Mouse (Mus musculus) myocyte (in vitro differentiated cells): ENCODE results near the gene Nphp3. TPM values are rescaled to one million over a fixed set of nuclear protein-coding genes. Genes with fewer than 3 reads are reported as not detected.

Experiments
- H3K27me3 ChIP-seq: one replicate; pipeline ENCODE4 v1.6.1; 2011; ENCODE audit not compliant: control insufficient read depth, insufficient read depth, insufficient read length
- H3K36me3 ChIP-seq: one replicate; pipeline ENCODE4 v1.6.1; 2011; ENCODE audit not compliant: control insufficient read depth, insufficient read depth
- H3K4me2 ChIP-seq: one replicate; pipeline ENCODE4 v1.6.1; 2011; ENCODE audit warnings: low read depth, control low read depth
- H3K4me3 ChIP-seq: one replicate; pipeline ENCODE4 v1.5.1; 2011; ENCODE audit warnings: mild to moderate bottlenecking, control low read depth, moderate library complexity
- H3K79me2 ChIP-seq: one replicate; pipeline ENCODE4 v1.6.1; 2011; ENCODE audit not compliant: control insufficient read depth, insufficient read depth
- H3ac ChIP-seq: one replicate; pipeline ENCODE4 v1.6.1; 2011; ENCODE audit not compliant: control insufficient read depth, insufficient read length
- CEBPB ChIP-seq: IDR thresholded peaks from 2 replicates; pipeline ENCODE4 v1.6.1; 2011; ENCODE audit warnings: mild to moderate bottlenecking, moderate library complexity; ENCODE audit not compliant: poor library complexity, insufficient read depth, severe bottlenecking
- E2F4 ChIP-seq: IDR thresholded peaks from one replicate; pipeline ENCODE4 v1.6.1; 2011; ENCODE audit warnings: mild to moderate bottlenecking, control low read depth, moderate library complexity; ENCODE audit not compliant: insufficient read depth
- MAX ChIP-seq: IDR thresholded peaks from one replicate; pipeline ENCODE4 v1.6.1; 2011; ENCODE audit warnings: low read depth, mild to moderate bottlenecking, control low read depth
- MYOD1 ChIP-seq, 3 experiments: IDR thresholded peaks; one replicate each; pipeline ENCODE4 v1.6.1; 2011; ENCODE audit warnings: control low read depth in 2 of 3, low read depth in 2 of 3, mild to moderate bottlenecking in 2 of 3, moderate library complexity in 1 of 3; ENCODE audit not compliant: insufficient read length in 2 of 3, control insufficient read depth in 1 of 3
- MYOG ChIP-seq, 3 experiments: IDR thresholded peaks; one replicate each; pipeline ENCODE4 v1.6.1; 2011; ENCODE audit warnings: control low read depth in 2 of 3, low read depth in 2 of 3, mild to moderate bottlenecking in 2 of 3; ENCODE audit not compliant: insufficient read length in 2 of 3, control insufficient read depth in 1 of 3, insufficient read depth in 1 of 3
- POLR2A ChIP-seq: IDR thresholded peaks from one replicate; pipeline ENCODE4 v1.6.1; 2011; ENCODE audit warnings: low read depth, mild to moderate bottlenecking, control low read depth, moderate library complexity; ENCODE audit not compliant: insufficient read length
- POLR2AphosphoS2 ChIP-seq: IDR thresholded peaks from one replicate; pipeline ENCODE4 v1.6.1; 2011; ENCODE audit warnings: low read depth, control low read depth; ENCODE audit not compliant: insufficient read length
- REST ChIP-seq: IDR thresholded peaks from one replicate; pipeline ENCODE4 v1.6.1; 2011; ENCODE audit warnings: mild to moderate bottlenecking, control low read depth, moderate library complexity; ENCODE audit not compliant: insufficient read depth, insufficient read length
- SRF ChIP-seq: IDR thresholded peaks from one replicate; pipeline ENCODE4 v1.6.1; 2011; ENCODE audit warnings: low read depth; ENCODE audit not compliant: control insufficient read depth, insufficient read length
- TCF12 ChIP-seq: IDR thresholded peaks from one replicate; pipeline ENCODE4 v1.6.1; 2011; ENCODE audit warnings: mild to moderate bottlenecking, control low read depth; ENCODE audit not compliant: poor library complexity, insufficient read depth, severe bottlenecking
- TCF3 ChIP-seq: IDR thresholded peaks from one replicate; pipeline ENCODE4 v1.6.1; 2011; ENCODE audit warnings: low read depth, control low read depth; ENCODE audit not compliant: insufficient read length
- USF1 ChIP-seq: IDR thresholded peaks from one replicate; pipeline ENCODE4 v1.6.1; 2011; ENCODE audit warnings: low read depth, mild to moderate bottlenecking, control low read depth, moderate library complexity
- polyA plus RNA-seq: library from polyadenylated mRNA; unstranded; fragments of >200 nt; fragmentation: generic; extraction: Trizol; gene quantifications from one replicate; pipeline ENCODE4 v1.2.1, GENCODE M21; 2012; ENCODE audit warnings: missing spikeins

The Nphp3 gene
- polyA plus RNA-seq, 1 experiment = 1.1 TPM

GRCm38 (mm10) chr9:104040362-104040761, 38.0 kb downstream of the Nphp3 start, which contains the start of gene Gm28305:
Gm28305 (plus strand) TSS chr9:104040662.
- no peak for TF ChIP-seq CEBPB
- TF ChIP-seq E2F4 = no peak
- no peak for TF ChIP-seq TCF12
- no peak for TF ChIP-seq MYOD1 (IDR thresholded peaks at IDR 0.05; ENCODE audit: control insufficient read depth in 1 of 3, insufficient read length in 2 of 3, low read depth in 2 of 3)
- Histone ChIP-seq H3K4me2 (no peak within 1 kb of the TSS), H3K79me2 (no peaks in the 10 kb centered on the region), H3K27me3 (no peaks in the 10 kb centered on the region), H3ac (no peak within 1 kb of the TSS), H3K36me3 (no peaks in the 10 kb centered on the region), H3K4me3 (no peak within 1 kb of the TSS)

- TF ChIP-seq POLR2A = no peak
- TF ChIP-seq SRF = no peak
- no peak for TF ChIP-seq MYOD1 (IDR thresholded peaks at IDR 0.05; ENCODE audit: control insufficient read depth in 1 of 3, insufficient read length in 2 of 3, low read depth in 2 of 3)
- no peak for TF ChIP-seq MYOG (IDR thresholded peaks at IDR 0.05; ENCODE audit: control insufficient read depth in 1 of 3, insufficient read depth in 1 of 3, insufficient read length in 2 of 3, low read depth in 2 of 3)
- TF ChIP-seq USF1 = no peak
- TF ChIP-seq CEBPB = no peak
- no peak for TF ChIP-seq MAX
- H3K79me2 ChIP-seq = no peaks in the 10 kb centered on the region
- H3K36me3 ChIP-seq = peaks cover 8% of the 10 kb centered on the region
- H3K4me3 ChIP-seq = no peak overlapping the region
- no peak overlapping the region for H3K4me2 ChIP-seq
- no peaks in the 10 kb centered on the region for H3K27me3 ChIP-seq
- no peak overlapping the region for H3ac ChIP-seq
Observed at GRCm38 (mm10) chr9:104043676-104044075, 41.3 kb downstream of the Nphp3 start.

GRCm38 (mm10) chr9:104051028-104051427, 48.7 kb downstream of the Nphp3 start:
- Histone ChIP-seq H3K36me3 (peaks cover 56% of the 10 kb centered on the region), H3K4me2 (no peak overlapping the region), H3K27me3 (no peaks in the 10 kb centered on the region), H3K79me2 (no peaks in the 10 kb centered on the region), H3K4me3 (no peak overlapping the region), H3ac (no peak overlapping the region)
- TF ChIP-seq POLR2A = no peak
- peak in 2 of 3 experiments; percentile 30 to 63 for TF ChIP-seq MYOD1 (IDR thresholded peaks at IDR 0.05; ENCODE audit: control insufficient read depth in 1 of 3, insufficient read length in 2 of 3, low read depth in 2 of 3)

GRCm38 (mm10) chr9:104062430-104063243, 60.3 kb downstream of the Nphp3 start, which contains the start of gene Uba5:
Uba5 (minus strand) TSS chr9:104063134.
- H3K79me2 ChIP-seq = peaks cover 16% of the 10 kb centered on the region
- H3K4me2 ChIP-seq = peak within 1 kb of the TSS; percentile 95
- peak within 1 kb of the TSS; percentile 68 for H3K4me3 ChIP-seq
- no peak for TF ChIP-seq MYOD1 (IDR thresholded peaks at IDR 0.05; ENCODE audit: control insufficient read depth in 1 of 3, insufficient read length in 2 of 3, low read depth in 2 of 3)
- peak; percentile 72 for TF ChIP-seq POLR2A
- TF ChIP-seq MAX = no peak
- TF ChIP-seq TCF12 = no peak
- no peak for TF ChIP-seq MYOG (IDR thresholded peaks at IDR 0.05; ENCODE audit: control insufficient read depth in 1 of 3, insufficient read depth in 1 of 3, insufficient read length in 2 of 3, low read depth in 2 of 3)
- TF ChIP-seq USF1 = no peak
- peak; percentile 63 for TF ChIP-seq POLR2AphosphoS2
- TF ChIP-seq E2F4 = no peak
- no peak for TF ChIP-seq TCF3
- no peak for TF ChIP-seq REST
- no peak for TF ChIP-seq CEBPB
- no peak for TF ChIP-seq SRF
- H3K27me3 ChIP-seq = no peaks in the 10 kb centered on the region
- H3ac ChIP-seq = peak within 1 kb of the TSS; percentile 76
- H3K36me3 ChIP-seq = peaks cover 9% of the 10 kb centered on the region

- H3ac ChIP-seq = peak within 1 kb of the TSS; percentile 76
- peaks cover 16% of the 10 kb centered on the region for H3K79me2 ChIP-seq
- TF ChIP-seq MYOD1 (IDR thresholded peaks at IDR 0.05; ENCODE audit: control insufficient read depth in 1 of 3, insufficient read length in 2 of 3, low read depth in 2 of 3) (peak in 1 of 3 experiments; percentile 45), POLR2AphosphoS2 (peak; percentile 84), MYOG (IDR thresholded peaks at IDR 0.05; ENCODE audit: control insufficient read depth in 1 of 3, insufficient read depth in 1 of 3, insufficient read length in 2 of 3, low read depth in 2 of 3) (peak in 1 of 3 experiments; percentile 22), SRF (no peak), MAX (no peak), USF1 (peak; percentile 0), POLR2A (peak; percentile 88)
- H3K4me3 ChIP-seq = peak within 1 kb of the TSS; percentile 68
- H3K36me3 ChIP-seq = peaks cover 8% of the 10 kb centered on the region
- peak within 1 kb of the TSS; percentile 95 for H3K4me2 ChIP-seq
- H3K27me3 ChIP-seq = no peaks in the 10 kb centered on the region
Observed at GRCm38 (mm10) chr9:104063244-104063961, 61.1 kb downstream of the Nphp3 start, which contains the start of gene Acad11. Acad11 (plus strand) TSS chr9:104063377.
